Mouse (Mus musculus) CH12.LX (cell line): ENCODE data around the gene Pikfyve. TPM values are rescaled to one million over a fixed set of nuclear protein-coding genes. Genes with fewer than 3 reads are reported as not detected.
A peak's percentile ranks its signal among the peaks of the same experiment; 100 is the strongest.

Experiments used
- DNase-seq: peaks from one replicate; pipeline ENCODE4 v3.0.0-alpha.2; 2013; ENCODE audit errors: extremely low read depth
- H3K27ac ChIP-seq: 2 replicates; pipeline ENCODE4 v1.5.1; 2012; ENCODE audit warnings: low read depth, mild to moderate bottlenecking, control low read depth, moderate library complexity; ENCODE audit not compliant: insufficient read depth
- H3K27me3 ChIP-seq: replicated peaks from 2 replicates; pipeline ENCODE3; 2012; ENCODE audit warnings: inconsistent platforms
- H3K36me3 ChIP-seq, 2 experiments: replicated peaks in 1 of 2; 2 replicates each; pipeline versions ENCODE3 to v1.6.1; 2012; ENCODE audit warnings: inconsistent platforms in 1 of 2, low read length in 1 of 2, mild to moderate bottlenecking in 1 of 2, mixed read lengths in 1 of 2, moderate library complexity in 1 of 2; ENCODE audit not compliant: control insufficient read depth in 1 of 2, insufficient read depth in 1 of 2
- H3K4me1 ChIP-seq, 2 experiments: 2 replicates each; pipeline ENCODE4 v1.6.1; 2012; ENCODE audit warnings: inconsistent platforms in 1 of 2, moderate library complexity in 1 of 2; ENCODE audit not compliant: insufficient read depth in 2 of 2, control insufficient read depth in 1 of 2
- H3K4me2 ChIP-seq: 2 replicates; pipeline ENCODE4 v1.6.1; 2012; ENCODE audit warnings: low read depth, mild to moderate bottlenecking, control low read depth; ENCODE audit not compliant: poor library complexity, insufficient read depth, severe bottlenecking
- H3K4me3 ChIP-seq, 3 experiments: fragments of 150-350 bp in 1 of 3; sonication (generic) in 1 of 3; replicated peaks in 1 of 3; 2 replicates each; pipeline versions ENCODE3 to v1.5.1; 2011 to 2012; ENCODE audit warnings: low read depth in 2 of 3, low read length in 2 of 3, mild to moderate bottlenecking in 2 of 3, moderate library complexity in 2 of 3, control low read depth in 1 of 3, improper control_type of control experiment in 1 of 3, inconsistent platforms in 1 of 3, mixed read lengths in 1 of 3; ENCODE audit not compliant: poor library complexity in 1 of 3
- H3K79me2 ChIP-seq: replicated peaks from 2 replicates; pipeline ENCODE4 v1.6.1; 2012; ENCODE audit warnings: mild to moderate bottlenecking, moderate library complexity; ENCODE audit not compliant: control insufficient read depth, poor library complexity, insufficient read depth, severe bottlenecking; ENCODE audit errors: extremely low read depth
- H3K9ac ChIP-seq: 2 replicates; pipeline ENCODE4 v1.6.1; 2012; ENCODE audit warnings: low read depth, mild to moderate bottlenecking, control low read depth, moderate library complexity; ENCODE audit not compliant: insufficient read depth
- H3K9me3 ChIP-seq: replicated peaks from 2 replicates; pipeline ENCODE3; 2012; ENCODE audit warnings: low read length, inconsistent platforms, mixed read lengths
- BHLHE40 ChIP-seq: IDR thresholded peaks from 2 replicates; pipeline ENCODE4 v1.6.1; 2011; ENCODE audit warnings: mild to moderate bottlenecking, low read depth, low read length, improper control_type of control experiment
- CHD1 ChIP-seq: IDR thresholded peaks from 2 replicates; pipeline ENCODE4 v1.6.1; 2012; ENCODE audit warnings: low read depth, low read length, improper control_type of control experiment, inconsistent platforms
- CTCF ChIP-seq, 2 experiments: IDR thresholded peaks in 1 of 2; conservative IDR thresholded peaks in 1 of 2; 2 replicates each; pipeline ENCODE4 v1.5.1; 2011 to 2012; ENCODE audit warnings: low read depth in 2 of 2, low read length in 2 of 2, improper control_type of control experiment in 1 of 2, inconsistent platforms in 1 of 2, mild to moderate bottlenecking in 1 of 2, moderate library complexity in 1 of 2
- E2F4 ChIP-seq: IDR thresholded peaks from 2 replicates; pipeline ENCODE4 v1.6.1; 2011; ENCODE audit warnings: low read depth, low read length, improper control_type of control experiment; ENCODE audit not compliant: insufficient replicate concordance
- ELF1 ChIP-seq: IDR thresholded peaks from 2 replicates; pipeline ENCODE4 v1.6.1; 2014; ENCODE audit warnings: low read depth, mild to moderate bottlenecking, inconsistent platforms, low read length, improper control_type of control experiment
- EP300 ChIP-seq: IDR thresholded peaks from 2 replicates; pipeline ENCODE4 v1.6.1; 2011; ENCODE audit warnings: low read length, improper control_type of control experiment
- GABPA ChIP-seq: IDR thresholded peaks from 2 replicates; pipeline ENCODE4 v1.6.1; 2012; ENCODE audit warnings: low read depth, low read length, improper control_type of control experiment, inconsistent platforms; ENCODE audit not compliant: insufficient replicate concordance
- IRF4 ChIP-seq: IDR thresholded peaks from 2 replicates; pipeline ENCODE4 v1.6.1; 2014; ENCODE audit warnings: low read depth, mild to moderate bottlenecking, inconsistent platforms, low read length, improper control_type of control experiment
- MAFK ChIP-seq: IDR thresholded peaks from 2 replicates; pipeline ENCODE4 v1.6.1; 2011; ENCODE audit warnings: low read length, improper control_type of control experiment; ENCODE audit not compliant: insufficient replicate concordance
- MAX ChIP-seq: IDR thresholded peaks from 2 replicates; pipeline ENCODE4 v1.6.1; 2011; ENCODE audit warnings: low read length, improper control_type of control experiment
- MAZ ChIP-seq: IDR thresholded peaks from 2 replicates; pipeline ENCODE4 v1.6.1; 2012; ENCODE audit warnings: low read depth, mild to moderate bottlenecking, inconsistent platforms, low read length, improper control_type of control experiment, moderate library complexity
- MXI1 ChIP-seq: IDR thresholded peaks from 2 replicates; pipeline ENCODE4 v1.6.1; 2011; ENCODE audit warnings: mild to moderate bottlenecking, low read depth, low read length, improper control_type of control experiment
- MYC ChIP-seq: IDR thresholded peaks from 2 replicates; pipeline ENCODE4 v1.6.1; 2011; ENCODE audit warnings: low read depth, mild to moderate bottlenecking, improper control_type of control experiment, low read length
- NELFE ChIP-seq: IDR thresholded peaks from 2 replicates; pipeline ENCODE4 v1.6.1; 2011; ENCODE audit warnings: low read depth, low read length, improper control_type of control experiment
- NRF1 ChIP-seq: IDR thresholded peaks from 2 replicates; pipeline ENCODE4 v1.6.1; 2014; ENCODE audit warnings: low read depth, mild to moderate bottlenecking, inconsistent platforms, low read length, improper control_type of control experiment, moderate library complexity
- PAX5 ChIP-seq: IDR thresholded peaks from 2 replicates; pipeline ENCODE4 v1.6.1; 2012; ENCODE audit warnings: low read length, inconsistent platforms, mixed read lengths
- POLR2A ChIP-seq: IDR thresholded peaks from 2 replicates; pipeline ENCODE4 v1.6.1; 2011; ENCODE audit warnings: low read depth, mild to moderate bottlenecking, improper control_type of control experiment, low read length
- POLR2AphosphoS2 ChIP-seq: IDR thresholded peaks from 2 replicates; pipeline ENCODE4 v1.6.1; 2011; ENCODE audit warnings: low read depth, low read length, improper control_type of control experiment
- RAD21 ChIP-seq: IDR thresholded peaks from 2 replicates; pipeline ENCODE4 v1.6.1; 2011; ENCODE audit warnings: low read depth, mild to moderate bottlenecking, low read length, improper control_type of control experiment, moderate library complexity
- RCOR1 ChIP-seq: conservative IDR thresholded peaks from 2 replicates; pipeline ENCODE4 v1.6.1; 2012; ENCODE audit warnings: low read depth, mild to moderate bottlenecking, inconsistent platforms, low read length, improper control_type of control experiment
- SIN3A ChIP-seq: IDR thresholded peaks from 2 replicates; pipeline ENCODE4 v1.6.1; 2012; ENCODE audit warnings: low read length, improper control_type of control experiment, inconsistent platforms
- SMC3 ChIP-seq: IDR thresholded peaks from 2 replicates; pipeline ENCODE4 v1.6.1; 2011; ENCODE audit warnings: low read depth, low read length, improper control_type of control experiment
- TBP ChIP-seq: conservative IDR thresholded peaks from 2 replicates; pipeline ENCODE4 v1.6.1; 2011; ENCODE audit warnings: low read depth, low read length, improper control_type of control experiment
- TCF12 ChIP-seq: IDR thresholded peaks from 2 replicates; pipeline ENCODE4 v1.6.1; 2014; ENCODE audit warnings: low read depth, mild to moderate bottlenecking, inconsistent platforms, low read length, improper control_type of control experiment
- UBTF ChIP-seq: IDR thresholded peaks from 2 replicates; pipeline ENCODE4 v1.6.1; 2012; ENCODE audit warnings: low read depth, mild to moderate bottlenecking, inconsistent platforms, low read length, improper control_type of control experiment, moderate library complexity
- USF1 ChIP-seq: IDR thresholded peaks from 2 replicates; pipeline ENCODE4 v1.6.1; 2014; ENCODE audit warnings: low read depth, mild to moderate bottlenecking, inconsistent platforms, low read length, improper control_type of control experiment
- USF2 ChIP-seq: conservative IDR thresholded peaks from 2 replicates; pipeline ENCODE4 v1.6.1; 2011; ENCODE audit warnings: low read depth, low read length, improper control_type of control experiment
- ZC3H11A ChIP-seq: IDR thresholded peaks from 2 replicates; pipeline ENCODE4 v1.6.1; 2012; ENCODE audit warnings: low read depth, mild to moderate bottlenecking, inconsistent platforms, low read length, improper control_type of control experiment
- ZKSCAN1 ChIP-seq: IDR thresholded peaks from 2 replicates; pipeline ENCODE4 v1.6.1; 2012; ENCODE audit warnings: low read depth, inconsistent platforms, low read length, improper control_type of control experiment, borderline replicate concordance
- ZMIZ1 ChIP-seq: IDR thresholded peaks from 2 replicates; pipeline ENCODE4 v1.6.1; 2012; ENCODE audit warnings: low read depth, mild to moderate bottlenecking, inconsistent platforms, low read length, improper control_type of control experiment
- ZNF384 ChIP-seq: IDR thresholded peaks from 2 replicates; pipeline ENCODE4 v1.6.1; 2012; ENCODE audit warnings: low read depth, low read length, improper control_type of control experiment, inconsistent platforms
- dilution Hi-C: fragments of 300-500 bp; cut with MboI; formaldehyde crosslinking; loops from 2 replicates; pipeline ENCODE4 v1.14.3; 2020; ENCODE audit warnings: low sequenced_read_pairs; ENCODE audit not compliant: extremely low pct_unique_long_range_greater_than_20kb, extremely low pct_ligation_motif_present
- in situ Hi-C: fragments of 300-500 bp; cut with MboI; formaldehyde crosslinking; loops from 3 replicates; pipeline ENCODE4 v1.14.3; 2019; ENCODE audit warnings: low sequenced_read_pairs, low pct_ligation_motif_present, low pct_unique_long_range_greater_than_20kb, mixed read lengths
- polyA plus RNA-seq: library from polyadenylated mRNA; unstranded; fragments of >175 nt; gene quantifications from 2 replicates; pipeline ENCODE4 v1.2.1, GENCODE M21; 2012; ENCODE audit warnings: low read depth; ENCODE audit not compliant: insufficient read length
- total RNA-seq, 2 experiments: library from RNA; depleted of rRNA; stranded (reverse); fragments of 300-350 nt in 1 of 2; fragments of >200 nt in 1 of 2; gene quantifications; 2 replicates each; pipeline ENCODE4 v1.2.3; 2012 to 2014

Pikfyve gene
- total and polyA plus RNA-seq, 3 experiments: 12.6 to 25.5 (median 14.5) TPM

DNA sequence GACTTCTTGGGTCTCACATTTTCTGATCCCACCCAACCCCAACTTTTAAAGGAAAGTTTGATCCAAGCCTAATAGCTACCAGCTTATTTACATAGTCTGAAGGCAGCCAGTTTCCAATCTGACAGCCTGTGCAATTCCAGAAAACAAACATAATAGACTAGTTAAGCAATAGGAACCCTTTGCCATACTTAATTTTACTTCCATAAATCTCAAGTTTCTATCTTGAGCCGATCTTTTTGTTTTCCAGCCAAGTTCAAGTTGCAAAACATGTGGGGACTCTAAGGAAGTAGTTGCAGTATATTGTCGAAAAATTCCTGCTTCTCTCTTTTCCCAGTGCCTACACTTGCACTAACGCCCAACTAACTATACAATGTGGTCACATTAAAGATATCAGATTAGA, 9.0 kb upstream of the Pikfyve start:
- no peaks in the 10 kb centered on the region; a peak in 1 of 4 replicates for H3K4me1 ChIP-seq
- TF ChIP-seq MAZ (no peak), MAFK (no peak), ZNF384 (no peak)
- TF ChIP-seq, all 38 proteins: peak for 0
- Histone ChIP-seq H3K9ac (peak overlapping the region; percentile 59; the same call in 1 of the 2 replicates), H3K4me3 (no peak overlapping the region), H3K36me3 (peaks cover 0 to 4% of the 10 kb centered on the region in 2 experiments), H3K27ac (no peak overlapping the region), H3K9me3 (no peaks in the 10 kb centered on the region), H3K4me2 (peak overlapping the region; percentile 71), H3K79me2 (no peaks in the 10 kb centered on the region), H3K27me3 (no peaks in the 10 kb centered on the region)
- in situ Hi-C loops: loop anchor here (10.0 kb wide), 1 partner anchor 63 kb away; the partner anchor contains the start of gene Gm28845
- dilution Hi-C loops: no loop called here
- no peak for DNase-seq

DNA sequence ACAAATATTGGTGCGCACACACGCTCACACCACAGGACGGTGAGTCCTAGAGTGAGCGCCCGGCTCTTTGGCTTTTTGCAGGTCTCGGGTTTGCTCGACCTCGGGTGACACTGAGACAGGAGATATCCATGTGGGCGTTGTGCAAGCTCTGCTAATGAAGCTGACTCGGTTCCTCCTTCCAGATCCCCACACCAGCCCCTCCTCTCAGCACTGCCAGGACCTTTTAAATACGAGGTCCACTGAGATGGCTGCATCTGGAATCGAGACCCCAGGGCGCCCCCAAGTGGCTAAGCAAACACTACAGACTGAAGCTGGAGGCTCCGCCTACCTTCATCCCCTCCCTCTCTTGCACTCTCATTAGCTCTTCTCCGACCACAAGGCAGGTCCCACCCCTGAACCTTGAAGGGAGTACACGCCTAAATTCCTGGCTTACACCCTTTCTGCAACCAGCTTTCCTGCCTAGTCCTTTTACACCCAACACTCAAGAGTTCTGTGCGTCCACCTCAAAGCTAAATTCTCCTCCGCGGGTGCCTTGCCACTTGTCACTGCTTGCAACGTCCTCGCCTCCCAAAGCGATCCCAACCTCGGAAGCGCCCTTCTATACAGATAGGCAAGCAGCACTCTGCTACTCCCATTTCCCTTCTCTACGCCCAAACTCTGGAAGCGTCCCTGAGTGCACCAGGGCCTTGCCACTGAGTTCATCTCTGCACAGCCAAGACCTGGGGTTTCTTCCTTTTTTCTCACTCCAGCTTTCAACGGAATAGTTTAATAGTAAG, 8.2 kb upstream of the Pikfyve start:
- Histone ChIP-seq H3K4me1 (no peaks in the 10 kb centered on the region; a peak in 1 of 4 replicates), H3K4me2 (peak overlapping the region; percentile 71), H3K9me3 (no peaks in the 10 kb centered on the region), H3K27ac (peak overlapping the region; percentile 17; the same call in 1 of the 2 replicates), H3K36me3 (peaks cover 0 to 4% of the 10 kb centered on the region in 2 experiments), H3K27me3 (no peaks in the 10 kb centered on the region), H3K4me3 (peak overlapping the region; percentile 49 to 81 (median 66)), H3K79me2 (no peaks in the 10 kb centered on the region), H3K9ac (peak overlapping the region; percentile 59)
- peak; percentile 96 for DNase-seq
- in situ Hi-C loops (loop anchor here (10.0 kb wide), 1 partner anchor 64 kb away; the partner anchor contains the start of gene Gm28845), dilution Hi-C loops (no loop called here)
- TF ChIP-seq GABPA (no peak), ZKSCAN1 (no peak), PAX5 (no peak), MXI1 (peak; percentile 49), ELF1 (no peak), USF2 (no peak), IRF4 (no peak; the same call in 1 of the 2 replicates), TBP (0 out of 2 replicates have a peak, but pooled peaks have one; percentile 37), CHD1 (peak; percentile 4; the same call in 1 of the 2 replicates), RAD21 (peak; percentile 64), TCF12 (0 out of 2 replicates have a peak, but pooled peaks have one; percentile 26), POLR2AphosphoS2 (no peak), UBTF (no peak), MAX (peak; percentile 27; the same call in 1 of the 2 replicates), MAFK (no peak), SIN3A (peak; percentile 65; the same call in 1 of the 2 replicates), POLR2A (peak; percentile 37; the same call in 1 of the 2 replicates), NELFE (peak; percentile 42; the same call in 1 of the 2 replicates), EP300 (no peak), NRF1 (no peak), RCOR1 (no peak), SMC3 (peak; percentile 46), MYC (0 out of 2 replicates have a peak, but pooled peaks have one; percentile 30), E2F4 (no peak), CTCF (conservative IDR thresholded peaks at IDR 0.05 in 1 of 2, IDR thresholded peaks at IDR 0.05 in 1 of 2; ENCODE audit: low read depth in 2 of 2, low read length in 2 of 2) (peak; percentile 56 to 82; a peak in 3 of 4 replicates), ZMIZ1 (no peak), USF1 (no peak), ZC3H11A (no peak), BHLHE40 (no peak)
